Mouse (Mus musculus) adrenal gland, adult 8-10 months (tissue): ENCODE results near the gene Tex33. TPM values are rescaled to one million over a fixed set of nuclear protein-coding genes. Genes with fewer than 3 reads are reported as not detected.
A peak's percentile ranks its signal among the peaks of the same experiment; 100 is the strongest.

ENCODE experiments used
- DNase-seq: peaks from one replicate; pipeline ENCODE4 v3.0.0; 2022
- total RNA-seq, 4 experiments: library from RNA; stranded (reverse); gene quantifications; 2 replicates each; pipeline ENCODE4 v1.2.4; 2022

Gene Tex33
- under 1 TPM in 1 of 4 experiments, not detected in 3; 0.31 TPM for total RNA-seq

DNA sequence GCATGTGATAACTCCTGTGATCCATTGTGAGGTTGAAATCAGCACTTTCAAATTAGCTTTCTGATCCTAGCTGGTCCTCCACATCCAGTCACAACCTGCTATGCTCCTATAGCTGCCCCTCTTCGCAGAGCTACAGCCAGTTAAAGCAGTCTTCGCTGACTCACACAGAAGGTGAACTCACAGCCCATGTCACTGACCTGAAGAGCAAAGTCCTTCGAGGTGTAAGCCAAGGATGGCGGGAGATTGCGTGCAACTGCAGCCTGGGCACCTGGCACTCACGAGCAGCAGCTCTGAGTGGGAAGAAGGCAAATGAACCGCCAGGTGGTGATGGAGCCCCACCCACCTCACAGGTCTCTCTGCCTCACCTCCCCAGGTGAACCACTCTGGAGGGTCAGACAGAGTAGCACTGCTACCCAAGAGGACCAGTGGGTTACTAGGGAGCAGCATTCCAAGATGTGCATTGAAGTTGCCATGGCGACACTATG, at the start of gene Tex33:
Gene Tex33, minus strand, starts transcription at position 435 of the 485 bp plus-strand sequence.
- no peak for DNase-seq

DNA sequence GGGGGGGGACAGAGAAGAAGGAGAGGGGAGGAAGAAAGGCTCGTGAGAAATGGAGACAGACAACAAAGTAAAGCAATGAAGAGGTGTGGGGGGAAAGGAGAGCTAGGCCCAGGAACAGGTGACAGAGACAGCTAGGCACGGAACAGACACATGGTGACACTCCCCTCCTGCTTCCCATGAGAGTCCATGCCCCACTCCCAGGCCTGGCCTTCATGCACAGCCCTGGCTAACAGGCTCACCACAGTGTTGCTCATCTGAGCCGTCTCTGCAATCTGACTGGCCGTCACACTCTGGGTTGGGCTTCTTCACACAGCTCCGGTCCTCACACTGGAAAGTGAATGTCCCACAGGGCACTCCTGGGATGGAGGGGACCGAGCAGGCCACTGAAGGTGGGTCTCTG, 48.1 kb upstream of the Tex33 start:
- no peak for DNase-seq

DNA sequence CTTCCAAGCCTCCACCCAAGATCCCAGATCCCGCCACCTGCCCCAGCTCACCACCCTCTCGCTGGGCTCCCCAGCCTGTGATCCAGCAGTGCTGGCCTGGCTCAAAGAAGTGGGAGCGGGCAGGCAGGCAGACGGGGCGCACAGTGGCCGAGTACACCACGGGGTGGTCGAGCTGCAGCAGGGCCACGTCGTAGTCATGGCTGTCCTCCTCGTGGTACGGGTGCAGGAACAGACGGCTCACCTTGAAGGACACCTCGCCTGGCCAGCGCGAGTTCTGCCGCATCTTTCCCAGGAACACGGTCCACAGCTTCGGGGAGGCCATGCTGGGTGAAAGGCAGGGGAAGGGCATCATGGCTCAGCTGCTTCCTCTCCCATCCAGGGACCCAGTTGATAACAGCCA, 46.5 kb upstream of the Tex33 start:
- DNase-seq, result no peak

DNA sequence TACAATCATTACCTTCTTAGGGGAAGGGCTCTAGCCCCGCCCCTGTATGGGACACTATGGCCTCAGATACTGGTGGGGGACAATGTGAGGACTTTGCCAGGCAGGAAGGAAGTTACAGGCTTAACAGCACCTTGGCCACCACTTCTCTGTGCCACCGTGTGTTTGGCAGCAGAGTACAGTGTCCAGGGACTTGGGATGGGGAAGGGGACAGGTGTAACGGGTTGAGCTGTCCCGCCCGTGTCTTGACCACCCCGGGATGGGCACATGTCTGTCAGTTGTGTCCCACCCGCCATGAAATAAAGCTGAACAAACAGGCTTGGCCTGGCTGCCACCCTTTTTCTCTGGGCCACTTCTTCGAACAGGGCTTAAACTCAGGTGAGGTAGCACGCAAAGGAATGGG, 43.3 kb upstream of the Tex33 start:
- no peak for DNase-seq

DNA sequence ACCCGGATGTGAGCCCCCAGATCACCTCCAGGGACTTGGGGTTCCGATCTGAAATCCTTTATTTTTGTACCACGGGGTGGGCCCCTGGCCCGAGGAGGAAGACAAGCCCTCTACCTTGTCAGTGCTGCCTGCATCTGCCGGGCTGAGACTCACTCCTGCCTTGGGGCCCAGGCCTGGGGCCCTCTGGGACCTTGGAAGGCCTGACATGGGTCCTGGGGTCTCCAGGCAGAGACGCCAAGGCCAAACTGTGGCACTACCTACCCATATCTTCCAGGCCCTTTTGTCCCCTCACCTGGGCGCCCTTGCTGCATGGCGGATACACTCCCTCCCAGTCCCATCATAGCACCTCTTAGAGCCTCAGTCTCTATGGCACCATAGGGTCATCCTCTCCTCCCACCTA, 42.8 kb upstream of the Tex33 start:
- no peak for DNase-seq

DNA sequence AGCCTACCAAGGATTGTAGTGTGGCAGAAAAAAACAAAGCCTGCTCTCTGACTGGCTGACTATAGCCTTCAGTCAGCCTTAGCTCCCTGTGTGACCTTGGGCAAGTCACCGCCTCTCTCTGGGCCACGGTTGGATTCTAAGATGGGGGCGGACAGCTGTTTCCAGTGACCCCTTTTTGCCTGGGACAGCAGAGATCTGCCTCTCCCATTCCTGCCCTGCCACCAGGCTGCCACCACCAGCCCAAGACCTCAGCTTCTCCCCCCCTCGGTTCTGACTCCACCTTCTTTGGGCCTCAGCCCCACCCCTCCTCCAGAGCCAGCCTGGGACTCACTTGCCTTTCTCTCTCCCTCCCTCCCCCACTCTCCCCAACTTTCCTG, 42.3 kb upstream of the Tex33 start:
- peak; percentile 82 for DNase-seq

DNA sequence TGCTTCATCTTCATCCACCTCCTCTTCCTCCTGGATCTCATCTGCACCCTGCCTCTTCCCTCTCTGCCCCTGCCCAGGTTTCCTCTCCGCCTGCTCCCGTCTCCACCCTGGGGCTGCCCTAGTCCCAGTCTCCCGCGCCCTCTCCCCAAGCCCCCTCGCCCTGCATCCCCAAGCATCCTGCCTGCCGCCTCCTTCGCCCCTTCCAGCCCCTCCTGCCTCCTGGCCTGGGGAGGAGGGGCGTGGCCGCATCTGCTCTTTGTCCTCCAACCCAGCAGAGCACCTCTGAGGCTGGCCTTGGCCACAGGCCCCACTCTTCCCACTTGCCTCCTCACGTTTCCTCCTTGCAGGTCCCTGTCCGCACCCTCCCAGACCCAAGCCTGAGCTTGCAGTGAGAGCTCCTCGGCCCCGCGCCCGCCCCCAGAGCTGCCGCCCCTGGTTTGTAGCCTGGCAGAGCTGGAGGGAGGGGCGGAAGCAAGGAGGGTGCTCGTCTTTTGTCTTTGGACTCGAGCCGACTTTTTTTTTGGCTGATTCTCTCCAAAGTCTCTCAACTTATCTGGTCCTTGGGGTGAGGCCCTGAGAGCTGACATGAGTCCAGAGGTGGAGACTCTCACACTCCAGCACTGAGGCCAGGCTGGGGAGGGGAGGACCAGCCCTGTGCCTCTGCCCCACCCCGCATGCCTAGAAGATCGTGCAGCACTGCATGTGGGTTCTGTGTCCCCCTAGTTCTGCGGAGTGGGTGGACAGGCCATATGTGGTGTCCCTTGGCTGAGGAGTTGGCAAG, 41.7 kb upstream of the Tex33 start:
- peak; percentile 83 for DNase-seq

DNA sequence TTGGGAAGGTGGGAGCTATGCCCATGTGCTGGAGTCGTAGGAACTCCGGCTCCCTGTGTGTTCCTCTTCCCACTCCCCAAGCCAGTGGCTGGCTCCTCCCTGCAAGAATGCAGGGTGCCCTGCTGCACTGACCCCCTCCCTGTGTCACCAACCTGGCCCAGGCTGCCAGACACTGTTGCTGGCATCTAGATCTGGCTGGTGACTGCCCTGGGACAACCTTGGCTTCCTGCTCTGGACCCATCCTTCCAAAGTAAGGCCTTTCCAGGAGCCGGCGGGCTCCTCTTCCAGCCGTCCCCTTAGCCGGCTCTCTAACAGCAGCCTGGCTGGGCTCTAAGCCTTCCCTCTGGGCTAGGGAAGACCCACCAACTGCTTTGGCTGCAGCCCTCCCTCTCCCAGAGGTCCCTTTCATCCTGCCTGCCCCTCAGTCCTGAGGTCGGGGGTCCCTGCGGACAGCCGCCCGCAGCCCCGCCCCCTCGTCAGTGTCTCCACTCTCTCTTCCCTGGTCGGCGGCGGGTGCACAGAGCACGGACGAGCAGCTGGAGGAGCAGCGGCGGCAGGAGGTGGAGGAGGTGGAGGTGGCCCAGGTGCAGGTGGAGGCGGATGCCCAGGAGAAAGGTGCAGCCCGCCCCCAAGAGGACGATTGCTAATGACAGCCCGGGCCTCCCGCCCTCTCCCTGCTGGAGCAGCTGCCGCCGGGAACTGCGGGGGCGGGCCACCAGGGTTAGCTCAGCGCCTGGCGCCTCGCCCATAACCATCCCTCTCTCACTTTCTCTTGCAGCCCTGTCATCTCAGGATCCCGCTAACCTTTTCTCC, 40.9 kb upstream of the Tex33 start:
- peak; percentile 90 for DNase-seq

DNA sequence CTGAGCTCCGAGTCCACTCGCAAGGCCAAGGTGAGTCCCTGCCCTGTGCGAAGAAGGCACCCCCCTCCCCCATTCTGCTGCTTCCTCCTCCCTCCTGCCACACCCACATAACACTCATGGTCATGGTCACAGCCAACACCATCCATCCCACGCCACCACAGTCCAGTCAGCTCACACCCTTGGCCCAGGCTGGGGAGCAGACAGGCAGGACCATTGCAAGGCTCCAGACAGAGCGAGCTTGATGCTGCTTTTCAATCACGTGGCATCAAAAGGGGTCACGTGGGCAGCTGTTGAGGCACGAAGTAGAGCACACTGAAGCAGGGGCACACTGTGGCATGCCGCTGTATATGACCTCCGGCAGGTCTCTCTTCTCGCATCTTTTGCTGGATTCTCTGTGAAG, 40.0 kb upstream of the Tex33 start:
- DNase-seq, result no peak

DNA sequence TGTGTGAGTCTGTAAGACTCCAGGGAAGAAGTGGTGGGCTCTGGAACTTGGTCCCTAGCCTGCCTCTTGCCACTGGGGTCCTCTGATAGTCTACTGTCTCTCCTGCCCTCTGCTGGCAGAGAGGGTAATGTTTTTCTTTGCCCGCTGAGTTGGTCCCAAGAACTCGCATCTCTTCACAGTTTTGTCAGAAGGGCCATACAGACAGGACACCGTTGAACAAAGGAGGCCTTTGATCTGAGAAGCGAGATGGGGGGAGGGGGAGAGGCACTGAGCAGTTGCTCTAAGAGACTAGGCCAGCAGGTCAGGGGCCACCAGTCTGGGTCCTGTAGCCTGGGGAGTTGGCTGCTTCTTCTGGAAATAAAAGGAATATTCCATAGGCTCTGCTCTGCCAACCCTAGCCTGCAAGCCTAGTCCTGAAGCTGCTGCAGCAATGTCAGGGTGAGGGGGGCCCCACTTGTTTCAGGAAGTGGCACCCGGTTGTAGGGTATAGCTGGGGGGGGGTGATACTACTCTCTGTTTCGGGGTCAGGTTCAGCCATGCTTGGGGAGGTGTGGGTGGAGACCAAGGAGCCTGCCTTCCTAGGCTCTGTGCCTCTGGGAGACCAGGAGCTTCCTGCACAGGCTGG, 39.3 kb upstream of the Tex33 start:
- no peak for DNase-seq

DNA sequence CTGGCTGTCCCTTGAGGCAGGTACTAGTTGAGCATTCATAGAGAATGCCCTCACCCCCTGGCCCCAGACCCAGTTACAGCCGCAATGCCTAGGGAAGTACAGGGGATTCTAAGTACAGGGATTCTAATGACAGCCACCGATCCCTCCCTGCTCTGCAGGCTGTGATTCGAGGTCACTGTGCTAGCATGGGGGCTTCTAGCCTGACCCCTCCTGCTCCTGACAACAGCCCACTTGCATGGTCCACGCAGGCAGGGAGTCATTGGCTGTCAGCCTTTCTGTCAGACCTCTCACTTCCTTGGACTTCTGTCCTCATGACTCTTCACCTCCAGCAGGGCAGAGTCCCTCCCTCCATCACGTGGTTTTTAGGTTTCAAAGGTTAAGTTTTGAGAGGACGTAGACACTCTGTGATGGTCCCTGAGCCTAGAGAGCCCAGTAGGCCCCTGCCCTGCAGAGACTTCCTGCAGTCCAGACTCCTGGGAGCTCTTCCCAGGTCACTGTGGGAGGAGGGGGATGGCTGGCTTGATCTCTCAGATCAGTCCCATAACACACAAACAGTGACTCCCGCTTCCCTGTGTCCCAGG, 35.9 kb upstream of the Tex33 start:
- no peak for DNase-seq

DNA sequence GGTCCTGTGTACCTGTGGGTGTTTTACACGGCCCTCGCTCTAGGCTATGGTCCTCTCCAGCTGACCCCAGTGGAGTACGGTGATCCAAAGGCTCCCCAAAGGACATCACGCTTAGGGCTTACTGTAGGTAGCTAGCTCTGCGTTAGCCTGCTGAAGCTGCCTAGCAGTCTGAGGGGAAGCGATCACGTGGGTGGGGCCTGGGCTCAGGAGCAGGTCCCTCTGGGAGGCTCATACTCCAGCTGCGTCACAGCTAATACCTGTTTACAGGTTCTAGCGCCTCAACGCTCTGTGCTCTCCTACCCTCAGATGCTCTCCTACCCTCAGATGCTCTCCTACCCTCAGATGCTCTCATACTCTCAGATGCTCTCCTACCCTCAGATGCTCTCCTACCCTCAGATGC, 35.2 kb upstream of the Tex33 start:
- no peak for DNase-seq

DNA sequence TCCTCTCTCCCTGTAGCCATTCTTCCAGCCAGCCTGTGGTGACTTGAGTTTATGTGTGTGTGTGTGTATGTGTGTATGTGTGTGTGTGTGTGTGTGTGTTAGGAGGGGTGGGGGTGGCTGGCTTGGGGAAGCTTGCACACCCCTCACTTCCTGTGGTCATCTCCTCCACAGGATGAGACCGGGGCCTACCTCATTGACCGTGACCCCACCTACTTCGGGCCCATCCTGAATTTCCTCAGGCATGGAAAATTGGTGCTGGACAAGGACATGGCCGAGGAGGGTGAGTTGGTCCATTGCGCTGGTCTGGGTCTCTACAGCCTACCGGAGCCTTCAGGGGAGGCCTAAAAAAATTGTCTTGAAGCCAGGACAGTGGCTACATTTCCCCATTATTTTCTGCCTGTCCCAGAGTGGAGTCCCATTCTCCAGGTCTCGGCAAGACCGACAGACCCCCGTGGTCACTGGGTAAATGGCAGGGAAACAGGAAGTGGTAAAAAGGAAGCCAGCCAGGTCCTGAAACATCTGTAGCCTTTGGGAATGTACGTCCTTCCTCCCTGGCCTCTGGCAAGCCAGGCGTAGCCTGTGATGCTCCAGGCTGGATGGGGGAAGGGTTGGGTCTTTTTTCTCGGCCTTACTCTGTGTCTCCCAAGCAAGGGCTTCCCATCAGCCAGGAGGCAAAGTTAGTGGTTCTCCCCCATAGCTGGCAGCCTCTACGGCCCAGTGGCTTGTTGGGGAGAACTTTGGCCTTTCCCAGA, 34.3 kb upstream of the Tex33 start:
- DNase-seq, result no peak

DNA sequence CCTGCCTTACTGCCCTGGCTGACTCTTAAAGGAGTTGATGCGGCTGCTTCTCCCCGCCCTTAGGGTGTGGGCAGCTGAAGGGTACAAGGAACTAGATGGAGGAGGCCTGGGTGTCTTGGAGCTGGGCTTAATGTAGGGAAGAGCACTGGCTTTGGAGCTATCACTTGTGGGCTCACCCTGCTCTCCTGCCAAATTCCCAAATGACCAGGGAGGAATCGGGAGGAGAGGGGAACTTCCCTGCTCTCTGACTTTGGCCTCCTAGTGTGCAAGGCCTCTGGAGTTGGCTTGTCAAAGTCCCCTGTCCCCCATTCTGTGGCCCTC, 33.4 kb upstream of the Tex33 start:
- no peak for DNase-seq

DNA sequence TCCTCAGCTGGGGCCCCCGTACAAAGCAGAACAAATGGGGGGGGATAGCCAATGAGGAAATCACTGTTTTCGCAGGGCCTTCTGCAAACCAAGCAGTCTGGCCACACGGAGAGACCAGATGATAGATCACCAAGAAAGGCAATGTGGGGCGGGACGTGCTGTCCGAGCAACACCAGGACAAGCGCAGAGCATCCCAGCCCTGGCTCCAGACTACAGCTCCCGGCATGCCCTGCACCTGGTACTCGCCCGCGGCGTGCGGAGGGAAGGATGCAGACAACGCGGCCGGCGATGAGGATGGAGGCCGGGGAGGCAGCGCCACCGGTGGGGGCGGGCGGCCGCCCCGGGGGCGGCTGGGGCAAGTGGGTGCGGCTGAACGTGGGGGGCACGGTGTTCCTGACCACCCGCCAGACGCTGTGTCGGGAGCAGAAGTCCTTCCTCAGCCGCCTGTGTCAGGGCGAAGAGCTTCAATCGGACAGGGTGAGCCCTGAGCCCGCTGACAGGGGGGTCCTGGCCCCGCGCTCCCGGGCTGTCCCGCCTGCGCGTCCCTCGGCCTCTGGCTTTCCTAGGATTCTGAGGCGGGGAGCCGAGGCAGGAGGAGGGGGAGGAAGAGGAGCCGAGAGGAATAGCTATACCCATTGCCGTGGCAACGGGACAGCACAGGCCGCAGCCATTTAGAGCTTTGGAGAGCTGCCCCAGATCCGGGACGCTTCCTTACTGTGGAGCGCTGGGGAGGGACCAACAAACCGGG, 32.9 kb upstream of the Tex33 start, which contains the start of gene Kctd17:
Gene Kctd17, plus strand, starts transcription at position 174 of the 748 bp plus-strand sequence.
- DNase-seq, result peak; percentile 73

DNA sequence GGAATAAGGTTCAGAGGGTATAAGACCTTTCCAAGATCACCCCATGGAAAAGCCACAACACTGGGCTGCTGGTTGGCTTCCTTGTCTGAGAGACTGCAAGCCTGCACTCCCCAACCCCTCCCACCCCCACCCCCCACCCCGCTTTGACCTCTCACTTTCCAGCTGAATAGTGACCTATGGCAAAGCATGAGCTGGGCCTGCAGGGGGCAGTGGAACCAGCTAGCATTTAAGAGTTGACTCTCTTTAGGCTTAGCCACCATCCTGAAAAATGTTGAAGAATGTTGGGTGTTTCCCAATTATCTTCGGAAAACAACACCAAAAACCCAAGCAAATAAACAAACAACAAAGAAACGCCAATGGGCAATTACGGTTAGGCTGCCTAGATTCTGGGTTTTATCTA, 29.5 kb upstream of the Tex33 start:
- no peak for DNase-seq

DNA sequence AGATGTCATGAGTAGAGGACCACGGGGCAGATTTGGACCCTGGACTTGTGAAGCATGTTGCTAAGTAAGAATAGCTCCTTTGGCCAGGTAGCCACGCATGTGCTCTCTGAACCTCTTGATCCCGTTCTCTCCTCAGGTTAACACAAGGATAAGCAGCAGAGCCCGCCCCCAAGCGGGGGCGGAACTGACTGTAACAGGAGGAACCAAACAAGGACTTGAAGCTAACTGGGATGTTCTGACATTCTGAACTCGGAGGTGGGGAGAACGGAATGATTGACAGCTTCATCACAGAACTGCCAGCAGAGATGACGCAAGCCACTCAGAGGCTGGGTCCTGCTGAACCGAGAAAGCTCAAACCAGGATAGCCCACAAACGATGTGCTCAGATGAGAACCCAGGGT, 28.8 kb upstream of the Tex33 start:
- DNase-seq, result no peak

DNA sequence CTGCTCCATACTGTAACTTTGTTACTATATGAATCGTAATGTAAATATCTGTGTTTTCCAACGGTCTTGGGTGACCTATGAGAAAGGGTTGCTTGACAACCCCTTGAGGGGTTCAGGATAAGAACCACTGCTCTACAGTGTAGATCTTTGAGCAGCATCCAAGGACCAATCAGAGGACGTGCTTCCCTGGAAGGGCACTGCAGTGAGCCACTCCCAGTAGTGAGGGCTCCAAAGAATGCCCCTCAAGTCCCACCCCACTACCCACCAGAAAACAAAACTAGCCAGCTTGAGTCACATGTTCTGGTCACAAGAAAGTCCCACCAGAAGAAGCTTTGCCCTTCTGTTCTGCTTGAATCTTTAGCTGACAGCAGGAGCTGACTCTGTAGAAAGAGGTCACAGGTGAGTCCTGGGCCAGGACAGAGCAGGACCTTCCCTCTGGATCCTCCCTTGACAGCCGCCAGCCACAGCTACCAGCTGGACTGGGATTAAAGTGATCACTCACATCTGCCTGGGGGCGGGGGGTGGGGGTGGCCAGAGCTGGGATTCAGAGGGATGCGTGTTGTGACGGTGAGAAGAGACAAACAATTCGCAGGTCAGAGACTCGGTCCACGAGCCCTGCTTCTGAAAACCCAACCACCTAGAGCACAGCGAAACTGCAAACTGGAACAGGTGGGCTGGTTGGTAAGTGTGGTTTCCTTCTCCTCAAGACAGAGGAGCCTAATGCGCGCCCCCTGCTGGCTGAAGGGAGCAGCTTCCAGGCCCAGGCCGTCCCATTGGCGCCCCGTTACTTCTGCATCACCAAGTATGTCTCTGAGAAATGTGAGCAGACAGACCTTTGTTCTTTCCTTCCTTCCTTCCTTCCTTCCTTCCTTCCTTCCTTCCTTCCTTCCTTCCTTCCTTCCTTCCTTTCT, 26.6 kb upstream of the Tex33 start:
- DNase-seq, result no peak

DNA sequence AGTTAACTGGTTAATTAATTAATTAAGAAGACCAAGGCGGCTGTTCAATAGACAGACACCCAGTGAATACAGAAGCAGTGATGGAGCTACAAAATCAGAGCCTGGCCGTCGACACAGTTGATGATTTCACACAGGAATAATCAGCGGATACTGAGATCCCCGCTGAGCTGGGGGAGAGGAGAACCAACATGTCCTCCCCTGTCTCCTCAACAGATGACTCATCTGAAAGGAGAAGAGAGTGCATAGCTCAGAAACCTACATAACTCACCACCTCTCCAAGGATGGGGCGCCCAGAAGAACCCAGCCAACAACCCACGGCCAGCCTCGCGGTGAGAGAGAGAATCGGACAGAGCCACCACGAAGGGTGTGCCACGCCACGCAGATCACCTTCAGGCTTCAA, 24.7 kb upstream of the Tex33 start:
- no peak for DNase-seq

DNA sequence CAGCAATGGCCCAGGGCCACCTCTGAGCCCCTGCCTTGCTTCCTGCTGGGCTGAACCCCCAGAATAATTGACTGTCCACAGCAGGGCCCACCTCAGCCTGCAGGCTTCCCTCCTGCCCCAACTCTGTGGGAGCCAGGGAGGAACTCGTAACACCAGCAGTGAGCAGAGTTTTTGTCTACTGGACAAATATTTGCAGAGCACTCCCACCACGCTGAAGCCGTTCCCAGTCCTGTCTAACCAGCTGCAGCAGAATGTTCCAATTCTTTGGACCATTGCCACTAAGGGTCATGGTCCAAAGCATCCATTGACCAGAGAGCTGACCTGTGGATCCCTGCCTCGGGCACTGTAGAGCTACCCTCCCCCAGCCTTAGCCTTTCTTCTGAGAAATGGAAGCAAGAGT, 21.2 kb upstream of the Tex33 start:
- no peak for DNase-seq
